Mouse (Mus musculus): ENCODE measurements around the gene Rnf130.

The Rnf130 gene

GRCm38 (mm10) chr11:50138206-50138822 is 113.2 kb downstream of the Rnf130 start:
- no peak for DNase-seq (ENCODE audit: low read depth, low spot score)

GRCm38 (mm10) chr11:50139571-50139970 is 114.4 kb downstream of the Rnf130 start:
- no peak for DNase-seq (ENCODE audit: low read depth, low spot score)

GRCm38 (mm10) chr11:50145529-50145928 is 120.4 kb downstream of the Rnf130 start:
- no peak for DNase-seq (ENCODE audit: low read depth, low spot score)

- no peak for DNase-seq (ENCODE audit: low read depth, low spot score)
Observed at GRCm38 (mm10) chr11:50146121-50146520, 121.0 kb downstream of the Rnf130 start.

GRCm38 (mm10) chr11:50147267-50147957 is 122.3 kb downstream of the Rnf130 start:
- DNase-seq (ENCODE audit: low read depth, low spot score), result peak; percentile 42

- DNase-seq (ENCODE audit: low read depth, low spot score), result no peak
Observed at GRCm38 (mm10) chr11:50147958-50148476, 122.9 kb downstream of the Rnf130 start.

GRCm38 (mm10) chr11:50149200-50149599 is 124.1 kb downstream of the Rnf130 start:
- DNase-seq (ENCODE audit: low read depth, low spot score), result no peak

- DNase-seq (ENCODE audit: low read depth, low spot score), result no peak
Observed at GRCm38 (mm10) chr11:50149603-50150150, 124.5 kb downstream of the Rnf130 start.

GRCm38 (mm10) chr11:50151374-50151773 is 126.2 kb downstream of the Rnf130 start:
- no peak for DNase-seq (ENCODE audit: low read depth, low spot score)

GRCm38 (mm10) chr11:50154166-50154565 is 129.0 kb downstream of the Rnf130 start:
- no peak for DNase-seq (ENCODE audit: low read depth, low spot score)
